Mouse (Mus musculus): ENCODE measurements around the gene Cyp2c23. TPM values are rescaled to one million over a fixed set of nuclear protein-coding genes. Genes with fewer than 3 reads are reported as not detected.

The Cyp2c23 gene
- total RNA-seq, 2 experiments from 2014 or later: 0.32 to 1.2 TPM

- DNase-seq (ENCODE audit: low spot score in 2 of 2): peak in 1 of 2 experiments; percentile 20
Measured at GRCm38 (mm10) chr19:44024921-44025585, 4.0 kb downstream of the Cyp2c23 start.

DNA sequence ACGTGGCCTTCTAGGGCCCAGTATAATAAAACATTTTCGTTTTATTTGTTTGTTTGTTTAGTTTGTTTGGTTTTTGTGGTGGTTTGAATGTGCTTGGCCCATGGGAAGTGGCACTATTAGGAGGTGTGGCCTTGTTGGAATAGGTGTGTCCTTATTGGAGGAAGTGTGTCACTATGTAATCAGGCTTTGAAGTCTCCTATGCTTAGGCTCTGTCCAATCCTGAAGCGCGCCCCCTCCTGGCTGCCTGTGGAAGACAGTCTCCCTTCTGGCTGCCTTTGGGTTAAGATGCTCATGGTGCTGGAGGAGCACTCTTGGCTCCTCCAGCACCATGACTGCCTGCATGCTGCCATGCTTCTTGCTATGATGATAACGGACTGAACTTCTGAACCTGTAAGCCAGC lies 5.9 kb downstream of the Cyp2c23 start:
- DNase-seq (ENCODE audit: low spot score in 2 of 2): no peak

DNA sequence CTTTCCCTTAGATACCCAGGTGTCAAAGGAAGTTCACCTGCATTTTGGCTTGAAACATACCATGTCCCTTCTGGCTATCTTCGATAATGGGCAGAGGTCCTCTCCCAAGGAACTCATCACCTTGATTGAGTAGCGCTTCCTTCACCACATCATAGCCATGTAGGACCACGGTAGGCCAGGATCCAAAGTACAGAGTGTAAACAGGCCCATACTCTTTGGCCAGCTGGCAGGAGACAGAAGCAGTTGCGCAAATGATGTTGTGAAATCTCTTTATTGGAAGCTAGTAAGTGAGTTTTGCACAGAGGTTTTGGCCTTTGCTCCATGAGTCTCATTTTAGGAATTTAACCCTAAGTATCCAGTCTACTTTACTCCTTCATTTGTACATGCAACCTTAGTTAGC lies 7.5 kb downstream of the Cyp2c23 start:
- DNase-seq (ENCODE audit: low spot score in 2 of 2): peak in 1 of 2 experiments; percentile 29

DNA sequence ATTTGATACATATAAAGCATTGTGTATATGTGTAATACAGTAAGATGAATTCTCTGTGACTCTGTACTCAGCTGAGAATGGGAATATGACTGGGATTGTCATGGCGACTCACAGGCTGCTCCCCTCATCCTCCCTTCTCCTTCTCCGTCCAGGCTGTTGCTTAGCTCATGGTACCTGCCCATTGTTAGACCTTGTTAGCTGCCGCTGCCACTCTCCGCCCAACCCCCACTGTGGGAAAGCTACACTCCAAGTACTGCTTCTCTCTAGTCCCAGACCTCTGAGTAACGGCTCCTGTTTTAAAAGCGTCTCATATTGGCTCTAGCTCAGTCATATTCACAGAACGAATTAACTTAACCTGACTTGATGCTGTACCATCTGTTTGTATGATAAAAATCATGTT lies 9.3 kb downstream of the Cyp2c23 start:
- no peak for DNase-seq (ENCODE audit: low spot score in 2 of 2)

DNA sequence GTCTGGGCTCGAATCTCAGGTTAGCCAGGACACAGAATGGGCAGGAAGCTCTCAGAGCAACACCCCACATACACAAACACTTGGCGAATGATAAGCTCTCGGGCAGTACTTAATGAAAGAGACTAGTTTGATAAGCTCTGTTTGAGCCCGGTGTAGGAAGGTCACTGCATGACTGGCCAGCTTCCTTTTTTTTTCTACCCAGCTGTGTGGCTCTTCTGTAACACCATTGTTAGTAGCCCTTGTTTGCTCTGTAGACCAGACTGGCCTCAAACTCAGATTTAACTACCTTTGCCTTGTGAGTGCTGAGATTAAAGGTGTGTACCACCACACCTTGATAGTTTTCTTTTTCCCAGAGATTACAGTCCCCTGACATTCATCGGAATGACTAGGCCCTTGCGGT lies 15.1 kb downstream of the Cyp2c23 start:
- DNase-seq (ENCODE audit: low spot score in 2 of 2): no peak

DNA sequence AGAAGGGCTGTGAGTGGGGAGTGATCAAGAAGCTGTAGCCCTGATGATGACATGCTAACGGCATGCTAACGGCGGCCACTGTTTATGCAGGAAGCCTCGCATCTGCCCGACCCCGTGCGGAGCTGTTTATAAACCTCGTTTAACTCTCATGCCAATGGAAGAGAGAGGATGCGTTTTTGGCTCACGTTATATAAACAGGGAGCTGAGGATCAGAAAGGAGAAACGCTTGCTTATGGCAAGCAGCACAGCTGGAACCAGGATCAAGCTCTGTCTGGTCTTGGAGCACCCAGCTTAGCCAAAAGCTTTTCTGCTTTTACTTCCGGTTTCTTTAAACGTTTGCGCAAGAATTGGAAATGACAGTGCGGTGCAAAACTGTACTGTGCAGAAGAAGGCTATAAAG lies 20.2 kb downstream of the Cyp2c23 start:
- no peak for DNase-seq (ENCODE audit: low spot score in 2 of 2)

DNA sequence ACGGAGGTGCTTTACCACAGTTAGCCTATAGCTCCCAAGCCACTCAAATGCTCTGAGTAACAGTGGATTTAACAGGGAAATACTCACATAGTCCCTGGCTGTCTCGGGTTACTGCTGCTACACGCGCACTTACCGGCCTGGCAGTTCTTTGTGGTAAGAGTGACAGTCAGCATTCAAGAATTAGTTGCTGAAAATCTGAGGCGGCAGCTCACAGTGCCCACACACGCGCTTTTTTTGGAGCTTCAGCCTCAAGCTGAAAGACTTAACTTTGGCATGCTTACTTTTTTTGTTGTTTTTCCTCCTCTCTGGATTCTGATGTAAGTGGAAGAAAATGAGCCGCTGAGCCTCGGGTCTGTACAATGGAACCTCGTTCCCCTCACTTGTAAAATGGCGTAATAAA lies 21.8 kb downstream of the Cyp2c23 start:
- no peak for DNase-seq (ENCODE audit: low spot score in 2 of 2)

DNA sequence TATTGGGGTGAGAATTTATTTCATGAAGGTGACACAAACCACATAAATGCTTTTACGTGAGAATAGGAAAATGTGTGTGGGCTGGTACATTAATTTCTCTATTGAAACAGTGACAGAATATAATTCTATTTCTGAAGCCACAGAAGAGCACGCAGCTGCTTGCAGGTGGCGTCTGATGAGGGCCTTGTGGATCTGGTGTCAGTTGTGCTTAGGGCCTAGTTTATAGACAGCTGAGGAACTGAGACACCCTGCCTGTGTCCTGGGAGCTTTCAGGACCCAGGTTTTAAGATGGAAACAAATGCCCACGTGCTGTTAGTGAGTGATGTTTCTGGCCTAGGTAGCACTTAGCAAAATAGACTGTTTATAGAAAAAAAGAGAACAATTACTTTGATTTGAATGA lies 24.0 kb downstream of the Cyp2c23 start:
- no peak for DNase-seq (ENCODE audit: low spot score in 2 of 2)

GRCm38 (mm10) chr19:44004261-44004660 lies 24.7 kb downstream of the Cyp2c23 start:
- no peak for DNase-seq (ENCODE audit: low spot score in 2 of 2)

GRCm38 (mm10) chr19:44000720-44001119 lies 28.3 kb downstream of the Cyp2c23 start:
- DNase-seq (ENCODE audit: low spot score in 2 of 2): no peak

GRCm38 (mm10) chr19:44000061-44000460 lies 28.9 kb downstream of the Cyp2c23 start:
- no peak for DNase-seq (ENCODE audit: low spot score in 2 of 2)

GRCm38 (mm10) chr19:43998802-43999527 lies 30.0 kb downstream of the Cyp2c23 start:
- DNase-seq (ENCODE audit: low spot score in 2 of 2): no peak

GRCm38 (mm10) chr19:43998101-43998500 lies 30.9 kb downstream of the Cyp2c23 start:
- DNase-seq (ENCODE audit: low spot score in 2 of 2): no peak

DNA sequence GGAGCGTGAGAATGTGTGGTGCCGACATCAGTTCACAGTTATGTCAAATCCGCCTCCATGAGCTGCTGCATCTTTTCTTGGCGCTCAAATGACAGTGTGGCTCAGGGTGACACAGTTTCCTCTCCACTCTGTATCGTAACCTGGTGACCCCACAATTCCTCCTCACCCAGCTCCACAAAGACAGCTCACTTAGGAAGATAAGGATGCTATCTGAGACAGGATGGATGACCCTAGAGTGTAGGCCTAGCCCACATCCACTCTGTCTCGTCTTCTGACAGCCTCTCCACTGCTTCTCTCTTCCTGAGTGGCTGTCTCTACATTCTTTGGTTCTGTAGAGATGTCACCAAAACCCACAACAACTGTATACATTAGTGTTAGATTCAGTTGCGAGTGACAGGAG lies 33.6 kb downstream of the Cyp2c23 start:
- DNase-seq (ENCODE audit: low spot score in 2 of 2): no peak

DNA sequence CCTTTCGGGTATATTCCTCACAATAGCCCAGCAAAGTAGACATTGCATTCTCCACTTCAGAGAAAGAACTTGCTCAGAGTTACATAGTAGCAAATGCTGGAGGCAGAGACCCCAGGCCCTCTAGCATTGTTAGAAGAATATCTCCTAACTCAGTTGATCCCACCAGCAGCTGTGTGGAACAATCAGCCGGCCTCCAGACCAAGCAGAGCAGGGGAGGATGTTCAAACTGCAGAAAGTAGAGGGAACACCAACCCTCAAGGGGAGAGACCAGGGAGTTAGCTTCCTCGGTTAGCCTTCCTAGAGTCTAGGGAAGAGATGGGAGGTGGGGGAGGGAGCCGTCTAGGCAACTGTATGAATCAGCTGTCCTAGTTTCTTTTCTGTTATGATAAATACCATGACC lies 36.5 kb downstream of the Cyp2c23 start:
- no peak for DNase-seq (ENCODE audit: low spot score in 2 of 2)

DNA sequence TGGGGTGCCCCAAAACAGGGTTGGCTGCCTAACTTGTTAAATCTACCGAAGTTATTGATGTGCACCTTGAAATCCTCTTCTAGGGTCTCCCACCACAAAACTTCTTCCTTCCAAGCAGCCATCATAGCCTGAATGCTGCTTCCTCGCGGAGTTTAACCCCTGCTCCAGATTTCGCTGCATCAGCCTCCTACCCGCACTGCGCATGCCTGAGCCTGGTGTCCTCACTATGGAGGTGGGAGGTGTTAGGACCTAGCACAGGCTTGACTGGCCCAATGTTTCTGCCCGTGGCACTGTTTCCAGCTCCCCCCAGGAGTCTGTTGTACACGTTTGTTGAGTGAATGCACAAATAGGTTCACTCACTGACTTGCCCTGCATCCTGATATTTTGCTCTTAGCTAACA lies 38.6 kb downstream of the Cyp2c23 start:
- no peak for DNase-seq (ENCODE audit: low spot score in 2 of 2)

- DNase-seq (ENCODE audit: low spot score in 2 of 2): no peak
Measured at GRCm38 (mm10) chr19:43986069-43986794, 42.8 kb downstream of the Cyp2c23 start, which contains the start of gene Cpn1. Cpn1 (minus strand) TSS chr19:43986556.

DNA sequence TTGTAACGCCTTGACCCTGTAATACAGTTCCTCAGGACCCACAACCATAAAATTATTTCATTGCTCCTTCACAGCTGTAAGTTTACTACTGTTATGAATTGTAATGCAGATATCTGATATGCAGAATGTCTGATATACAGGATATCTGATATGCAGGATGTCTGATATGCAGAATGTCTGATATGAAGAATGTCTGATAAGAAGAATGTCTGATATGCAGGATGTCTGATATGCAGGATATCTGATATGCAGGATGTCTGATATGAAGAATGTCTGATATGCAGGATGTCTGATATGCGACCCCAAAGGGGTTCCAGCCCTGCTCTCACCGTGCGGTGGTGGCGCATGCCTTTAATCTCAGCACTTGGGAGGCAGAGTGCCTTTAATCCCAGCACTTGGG lies 47.0 kb downstream of the Cyp2c23 start:
- DNase-seq (ENCODE audit: low spot score in 2 of 2): no peak

GRCm38 (mm10) chr19:43980711-43981110 lies 48.3 kb downstream of the Cyp2c23 start:
- no peak for DNase-seq (ENCODE audit: low spot score in 2 of 2)

DNA sequence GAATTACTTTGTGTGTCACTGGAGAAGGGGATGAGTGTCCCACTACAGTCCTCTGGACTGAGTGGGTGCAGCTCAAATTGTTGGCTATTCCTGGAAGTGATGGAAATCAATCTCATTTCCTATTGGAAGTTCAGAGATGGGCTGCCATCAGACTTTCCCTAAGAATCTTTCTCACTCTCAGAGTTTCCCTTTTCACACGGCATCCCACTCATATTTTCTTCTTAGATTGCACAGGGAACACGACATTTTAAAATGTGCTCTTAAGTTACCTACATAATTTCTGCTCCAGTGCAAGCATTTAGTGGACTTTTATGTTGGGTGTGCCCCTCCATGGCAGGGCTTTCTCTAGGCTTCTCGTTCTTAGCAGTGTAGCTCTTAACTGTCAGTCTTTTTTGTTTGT lies 51.2 kb downstream of the Cyp2c23 start:
- no peak for DNase-seq (ENCODE audit: low spot score in 2 of 2)

DNA sequence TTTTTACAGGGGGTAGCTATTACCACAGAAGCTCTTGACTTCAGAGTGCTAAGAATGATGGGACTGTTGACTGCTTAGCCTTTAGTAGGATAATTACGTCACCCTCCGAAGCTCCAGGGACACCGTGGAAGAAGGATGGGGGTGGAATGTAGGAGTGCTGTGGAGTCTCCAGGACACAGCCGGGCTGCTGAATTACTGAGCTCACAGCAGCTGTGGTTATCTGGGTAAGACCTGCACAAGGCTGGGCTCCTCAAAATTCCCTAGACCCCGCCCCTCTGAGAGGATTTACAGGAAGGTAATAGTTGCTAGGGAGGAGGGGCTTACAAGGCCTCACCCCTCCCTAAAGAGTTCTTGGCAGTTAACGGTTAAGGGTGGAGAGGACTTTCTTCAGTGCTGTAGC lies 52.3 kb downstream of the Cyp2c23 start:
- DNase-seq (ENCODE audit: low spot score in 2 of 2): no peak

- DNase-seq (ENCODE audit: low spot score in 2 of 2): no peak
Measured at GRCm38 (mm10) chr19:43974221-43974620, 54.8 kb downstream of the Cyp2c23 start.
